Mouse (Mus musculus): ENCODE measurements around the gene Atg4a-ps. TPM values are rescaled to one million over a fixed set of nuclear protein-coding genes. Genes with fewer than 3 reads are reported as not detected.

Gene Atg4a-ps
- total RNA-seq, 2 experiments from 2014 or later: 0.18 to 1.2 TPM

DNA sequence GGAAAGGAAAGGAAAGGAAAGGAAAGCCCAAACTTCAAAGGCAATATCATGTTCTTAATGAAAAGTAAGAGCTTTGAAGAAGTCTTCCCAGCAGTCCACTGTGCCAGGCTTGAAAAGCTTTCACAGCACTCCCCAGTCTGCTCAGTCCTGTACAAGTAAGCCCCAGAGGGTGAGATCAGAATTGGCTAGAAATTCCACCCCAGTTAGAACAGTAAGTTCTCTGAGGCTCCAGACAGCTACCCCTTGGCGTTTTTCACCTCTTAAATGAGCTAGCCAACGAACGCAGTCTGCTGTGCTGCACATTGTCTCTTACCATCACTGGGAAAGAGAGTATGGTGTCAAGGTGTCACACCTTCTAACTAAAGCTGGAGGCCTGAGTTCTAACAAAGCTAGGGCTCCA lies 18.2 kb downstream of the Atg4a-ps start:
- DNase-seq (ENCODE audit: low spot score in 2 of 2): no peak

DNA sequence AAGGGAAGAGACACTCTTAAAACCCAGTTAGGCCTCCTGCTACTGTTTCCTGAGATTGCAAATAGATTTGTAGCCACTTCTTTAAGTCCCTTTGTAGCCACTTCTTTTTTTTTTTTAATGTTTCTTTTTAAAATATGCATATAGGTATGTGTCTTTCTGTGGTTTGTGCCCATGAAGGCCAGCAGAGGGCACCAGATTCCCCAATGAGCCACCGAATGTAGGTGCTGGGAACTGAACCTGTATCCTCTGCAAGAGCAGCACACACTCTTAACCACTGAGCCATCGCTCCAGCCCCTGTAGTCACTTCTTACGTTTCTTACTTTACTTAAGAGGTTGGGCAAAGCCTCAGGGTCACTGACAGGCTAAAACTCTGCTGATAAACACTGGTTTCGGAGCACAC lies 19.4 kb downstream of the Atg4a-ps start:
- no peak for DNase-seq (ENCODE audit: low spot score in 2 of 2)

DNA sequence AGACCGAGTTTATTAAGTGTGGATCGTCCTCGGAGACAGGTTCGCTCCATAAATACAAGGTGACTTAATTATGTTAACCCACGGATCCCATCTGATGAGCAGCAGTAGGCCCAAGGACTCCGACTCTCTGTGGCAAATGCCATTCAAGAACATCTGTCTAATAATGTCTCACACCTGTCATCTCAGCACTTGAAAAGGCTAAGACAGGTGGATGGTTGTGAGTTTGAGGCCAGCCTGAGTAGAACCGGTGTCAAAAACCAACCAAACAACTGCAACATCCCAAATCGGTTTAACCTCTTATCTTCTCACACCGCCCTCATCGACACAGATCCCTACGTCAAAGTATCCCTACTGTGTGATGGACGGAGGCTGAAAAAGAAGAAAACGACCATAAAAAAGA lies 20.7 kb downstream of the Atg4a-ps start:
- DNase-seq (ENCODE audit: low spot score in 2 of 2): no peak

DNA sequence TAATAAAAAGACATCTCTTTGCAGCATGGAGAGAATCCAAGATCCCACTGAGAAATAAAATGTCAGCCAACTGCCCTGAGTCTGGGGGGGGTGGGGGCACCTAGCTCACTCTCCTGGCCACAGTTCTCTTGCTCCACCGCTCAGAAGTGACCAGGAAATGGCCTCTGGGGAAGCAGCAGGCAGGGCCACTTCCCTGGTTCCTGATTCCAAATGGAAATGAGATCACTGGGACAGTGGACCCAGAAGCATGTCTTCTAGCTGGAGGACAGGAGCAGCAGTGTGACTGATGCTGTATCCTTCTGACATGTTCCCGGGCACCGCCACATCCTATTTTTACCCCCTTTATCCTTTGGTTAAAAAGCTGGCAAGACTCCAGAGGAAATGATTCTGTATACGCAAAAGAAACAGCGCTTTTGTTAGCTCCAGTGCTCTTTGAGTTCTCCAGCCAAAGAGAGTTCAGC lies 21.2 kb downstream of the Atg4a-ps start:
- no peak for DNase-seq (ENCODE audit: low spot score in 2 of 2)

DNA sequence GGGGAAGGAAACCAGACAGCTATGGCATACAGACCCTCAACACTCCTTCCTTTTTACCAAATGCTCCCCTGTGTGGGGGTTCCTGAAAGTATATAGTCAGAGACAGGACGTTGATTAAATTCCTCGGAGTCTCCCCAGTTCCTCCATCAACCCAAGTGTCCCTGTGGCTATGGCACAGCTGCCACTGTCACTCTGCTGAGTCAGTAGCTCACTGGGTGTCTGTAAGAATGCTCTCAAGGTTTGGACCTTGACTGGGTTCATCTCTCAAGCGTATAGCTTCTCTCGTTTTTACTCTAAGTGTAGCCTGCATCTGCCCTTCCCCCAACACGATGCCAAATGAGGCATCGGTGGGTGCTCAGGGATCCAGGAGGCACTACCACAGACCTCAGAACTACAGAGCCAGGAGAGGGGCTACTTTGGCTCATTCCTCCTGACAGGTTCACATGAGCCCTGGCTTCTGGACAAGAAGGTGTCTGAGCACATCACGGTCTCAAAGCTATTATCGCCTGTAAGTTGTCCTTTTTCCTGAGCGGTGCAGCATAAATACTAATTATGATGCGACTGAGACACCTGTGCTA lies 21.9 kb downstream of the Atg4a-ps start:
- no peak for DNase-seq (ENCODE audit: low spot score in 2 of 2)

DNA sequence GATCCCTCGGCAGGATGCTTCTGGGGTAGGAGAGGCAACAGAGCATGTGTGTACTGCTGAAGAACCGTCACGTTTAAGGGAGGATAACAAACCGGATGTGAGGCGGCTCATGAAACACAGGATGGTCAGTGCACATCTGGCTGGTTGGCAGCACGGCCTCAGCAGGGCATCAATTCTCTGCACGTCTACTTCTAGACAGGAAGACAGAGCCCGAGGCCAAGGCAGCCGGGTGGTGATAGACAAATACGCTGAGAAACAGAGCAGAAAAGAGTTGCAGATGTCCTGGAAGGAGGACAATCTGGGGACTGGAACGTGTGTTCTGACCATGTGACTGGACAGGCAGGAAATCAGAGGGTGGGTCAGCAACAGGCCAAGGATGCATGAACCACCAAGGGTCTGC lies 25.8 kb downstream of the Atg4a-ps start:
- no peak for DNase-seq (ENCODE audit: low spot score in 2 of 2)

DNA sequence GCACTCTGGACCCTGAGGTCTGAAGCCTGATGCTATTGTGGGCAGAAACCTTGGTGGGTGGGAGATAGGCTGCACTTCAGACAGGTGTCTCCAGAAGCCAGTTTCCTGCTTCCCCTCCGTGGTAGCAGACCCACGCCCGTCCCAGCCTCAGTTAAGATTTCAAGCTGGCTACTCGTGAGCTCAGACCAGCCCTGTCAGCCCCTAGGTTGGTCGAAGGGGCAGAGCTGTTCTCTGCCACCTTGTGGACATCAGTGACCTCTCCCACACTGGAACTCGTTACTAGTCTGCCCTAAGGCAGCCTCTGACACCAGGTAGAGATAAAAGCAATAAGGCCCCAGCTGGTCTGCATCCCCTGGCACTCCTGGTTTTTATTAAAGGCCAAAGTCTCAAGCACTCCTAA lies 28.9 kb downstream of the Atg4a-ps start:
- DNase-seq (ENCODE audit: low spot score in 2 of 2): no peak

DNA sequence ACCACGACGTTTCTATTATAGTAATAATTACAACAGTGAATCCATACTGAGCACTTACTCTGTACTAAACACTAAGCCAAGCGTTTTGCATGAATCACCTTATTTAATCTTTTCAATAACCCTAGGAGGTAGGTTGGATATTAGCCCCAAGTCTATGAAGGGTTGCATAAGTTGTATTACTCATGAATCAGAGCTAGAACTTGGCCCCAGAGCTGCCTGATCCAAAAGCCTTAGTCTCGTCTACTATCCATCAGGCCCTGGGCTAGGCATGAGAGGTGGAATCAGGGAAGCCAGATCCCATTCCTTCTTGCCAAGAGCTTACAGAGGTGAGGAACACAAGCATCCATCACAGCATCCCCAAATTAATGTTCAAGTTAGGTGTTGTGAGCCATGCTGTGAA lies 30.2 kb downstream of the Atg4a-ps start:
- no peak for DNase-seq (ENCODE audit: low spot score in 2 of 2)

DNA sequence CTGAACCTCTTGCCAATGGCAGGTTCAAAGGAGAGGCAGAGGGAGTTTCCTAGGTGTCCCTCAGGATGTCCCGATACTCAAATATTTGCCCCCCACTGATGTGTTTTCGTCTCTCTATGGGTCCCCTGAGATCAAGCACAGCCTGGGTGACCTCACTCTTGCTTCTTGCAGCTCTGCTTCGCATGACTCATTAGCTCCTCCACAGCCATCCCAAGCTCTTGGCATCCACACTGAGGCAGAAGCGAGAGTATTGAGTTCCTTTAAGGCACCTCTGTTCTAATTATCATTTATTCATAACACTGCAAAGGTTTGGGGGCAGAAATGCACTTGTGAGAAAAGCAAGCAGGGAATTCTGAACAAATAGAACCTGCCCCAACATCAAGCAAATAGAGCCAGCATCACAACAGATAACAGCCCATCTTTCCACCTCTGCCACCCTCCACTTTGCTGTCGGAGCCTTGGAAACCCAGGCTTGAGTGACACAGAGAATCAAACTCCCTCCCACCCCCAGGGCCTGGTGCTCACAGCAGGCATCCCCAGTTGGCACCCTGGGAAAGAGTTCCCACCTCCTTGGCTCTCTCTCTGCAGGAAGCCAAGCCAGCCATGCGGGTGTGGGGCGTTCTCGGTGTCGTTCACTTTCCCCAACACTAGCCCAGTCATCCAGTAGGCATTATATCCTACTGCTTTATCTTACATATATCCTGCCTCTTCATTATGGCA lies 33.1 kb downstream of the Atg4a-ps start:
- peak; percentile 70 to 80 for DNase-seq (ENCODE audit: low spot score in 2 of 2)

DNA sequence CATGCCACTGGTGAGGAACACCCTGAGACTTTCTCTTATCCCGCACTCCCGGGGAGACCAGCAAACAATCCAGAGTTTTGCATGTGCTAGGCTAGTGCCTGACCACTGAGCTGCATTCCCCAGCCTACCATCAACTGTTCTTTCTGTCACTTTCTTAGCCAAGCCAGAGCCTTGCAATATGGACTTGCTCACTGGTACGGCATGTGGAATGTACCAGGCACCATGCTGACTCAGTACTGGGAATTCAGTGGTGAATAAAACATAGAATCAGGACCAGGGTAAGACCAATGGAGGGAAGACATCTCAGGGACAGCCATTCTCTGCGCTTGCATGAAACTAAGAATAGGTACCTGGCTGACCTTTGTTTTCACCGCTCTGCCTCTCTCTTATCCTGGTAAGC lies 35.6 kb downstream of the Atg4a-ps start:
- DNase-seq (ENCODE audit: low spot score in 2 of 2): no peak

DNA sequence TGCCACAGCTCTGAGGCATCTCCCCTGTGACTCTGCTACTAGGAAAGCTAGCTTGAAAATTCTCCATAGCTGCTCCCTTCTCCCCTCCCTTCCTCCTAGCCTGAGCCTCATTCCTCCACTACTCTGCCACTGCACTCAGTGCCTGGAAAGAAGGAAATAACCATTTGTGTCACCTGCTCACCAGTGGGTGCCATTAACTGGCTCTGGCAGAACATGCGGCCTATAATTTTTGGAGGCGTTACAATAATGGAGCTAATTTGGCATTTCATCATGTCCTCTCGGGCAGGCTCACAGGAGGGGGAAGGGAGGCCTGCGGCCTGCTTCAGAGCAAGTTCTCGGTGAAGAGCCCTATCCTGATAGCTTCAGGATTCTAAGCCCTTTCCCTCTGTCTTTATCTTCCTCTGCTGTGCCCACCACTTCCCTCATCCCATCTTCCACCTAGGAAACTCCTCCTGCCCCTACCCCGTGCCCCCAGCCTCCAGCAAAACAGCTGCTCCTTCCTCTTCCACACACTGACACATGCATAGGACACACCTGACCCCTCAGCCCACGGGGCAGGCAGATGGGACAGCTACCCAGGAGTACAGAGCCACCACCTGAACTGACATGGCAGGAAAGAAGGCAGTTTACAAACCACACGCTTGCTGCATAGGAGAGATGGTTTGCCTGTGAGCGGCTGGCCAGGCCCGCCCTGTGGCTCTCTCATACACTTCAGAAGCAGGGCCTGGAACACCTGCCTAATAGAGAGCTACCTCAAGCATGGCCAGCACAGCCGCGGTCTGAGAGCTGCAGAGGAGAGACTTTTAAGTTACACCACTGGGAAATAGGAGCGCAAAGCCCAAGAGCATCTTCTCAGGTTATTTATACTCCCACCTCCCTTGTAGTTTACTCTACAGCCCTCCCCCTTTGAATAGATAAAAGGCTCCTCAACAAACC lies 38.9 kb downstream of the Atg4a-ps start:
- DNase-seq (ENCODE audit: low spot score in 2 of 2): peak; percentile 18 to 23

DNA sequence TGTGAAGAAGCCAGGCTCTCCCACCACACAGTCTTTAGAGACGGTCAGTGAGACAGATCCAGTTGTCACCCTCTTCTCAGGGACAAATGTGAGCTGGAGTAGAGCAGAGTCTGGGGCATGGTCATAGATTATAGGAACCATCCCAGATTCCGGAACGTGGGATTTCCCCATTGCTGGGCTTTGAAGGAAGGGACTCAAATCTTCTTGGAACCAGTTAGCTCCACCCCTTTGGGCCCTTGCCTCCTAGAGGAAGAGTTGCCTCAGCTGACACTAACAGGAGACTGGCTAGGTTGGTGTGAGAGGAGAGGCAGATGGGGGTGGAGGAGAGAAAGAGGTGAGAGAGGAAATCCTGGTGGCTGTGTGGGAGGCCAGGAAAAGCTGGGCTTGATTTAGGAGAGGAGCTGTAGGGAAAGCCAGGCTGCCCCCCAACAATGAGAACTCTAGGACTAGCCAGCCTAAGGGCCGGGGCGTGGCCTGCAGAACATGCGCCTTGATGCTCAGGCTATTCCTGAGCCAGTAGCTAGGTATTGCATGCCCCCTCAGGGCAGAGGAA lies 39.7 kb downstream of the Atg4a-ps start:
- no peak for DNase-seq (ENCODE audit: low spot score in 2 of 2)

DNA sequence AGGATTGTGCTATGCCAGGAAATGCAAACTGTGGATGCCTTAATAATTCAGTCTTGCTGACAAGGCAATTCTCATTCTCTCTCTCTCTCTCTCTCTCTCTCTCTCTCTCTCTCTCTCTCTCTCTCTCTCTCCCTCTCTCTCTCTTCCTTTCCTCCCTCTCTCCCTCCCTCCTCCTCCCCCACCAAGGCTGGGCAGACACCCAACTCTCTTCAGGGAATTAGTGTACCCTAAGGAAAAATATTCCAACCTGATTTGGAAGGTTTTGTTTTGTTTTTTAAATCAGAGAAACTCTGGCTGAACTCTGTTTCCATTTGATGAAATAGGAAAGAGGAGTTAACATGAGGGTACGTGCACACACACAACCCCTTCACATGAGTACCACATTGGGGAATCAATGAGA lies 44.3 kb downstream of the Atg4a-ps start:
- no peak for DNase-seq (ENCODE audit: low spot score in 2 of 2)

DNA sequence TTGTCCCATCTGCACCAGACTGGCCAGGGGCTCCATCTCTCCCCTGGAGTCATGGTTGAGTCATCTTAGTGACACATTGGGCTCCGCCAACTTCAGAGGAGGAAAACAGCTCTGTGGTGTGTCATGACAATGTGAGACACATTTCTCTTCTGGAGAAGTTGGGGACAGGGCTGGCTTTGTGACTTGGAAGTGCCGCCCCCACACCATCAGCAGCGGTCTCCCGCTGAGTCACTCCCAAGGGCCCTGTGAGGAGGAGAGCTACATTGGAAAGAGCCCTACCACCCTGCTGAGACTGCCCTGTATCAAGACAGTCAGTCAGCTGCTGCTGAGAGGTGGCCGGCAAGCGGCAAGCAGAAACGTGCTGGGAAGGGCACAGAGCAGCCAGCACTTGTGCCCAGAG lies 44.9 kb downstream of the Atg4a-ps start:
- peak; percentile 6 to 30 for DNase-seq (ENCODE audit: low spot score in 2 of 2)

DNA sequence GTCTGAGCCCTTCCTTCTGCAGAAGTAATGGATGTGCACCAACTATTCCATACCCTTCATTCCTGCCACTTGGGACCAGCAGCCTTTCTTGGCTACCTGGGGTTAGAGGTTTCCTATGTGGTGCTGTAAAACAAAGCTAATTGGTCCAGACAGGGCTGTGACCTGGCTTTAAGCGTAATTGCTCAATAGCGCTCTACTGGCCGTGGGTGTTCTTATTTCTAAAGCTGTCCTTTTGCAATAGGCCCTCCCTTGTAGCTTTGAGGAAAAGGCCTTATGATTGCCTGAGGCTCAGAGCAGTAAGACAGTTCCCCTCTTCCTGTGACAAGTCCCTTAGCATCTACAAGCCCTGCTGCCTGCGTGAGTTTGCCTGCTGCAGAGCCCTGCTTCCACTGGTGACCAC lies 48.3 kb downstream of the Atg4a-ps start:
- no peak for DNase-seq (ENCODE audit: low spot score in 2 of 2)

DNA sequence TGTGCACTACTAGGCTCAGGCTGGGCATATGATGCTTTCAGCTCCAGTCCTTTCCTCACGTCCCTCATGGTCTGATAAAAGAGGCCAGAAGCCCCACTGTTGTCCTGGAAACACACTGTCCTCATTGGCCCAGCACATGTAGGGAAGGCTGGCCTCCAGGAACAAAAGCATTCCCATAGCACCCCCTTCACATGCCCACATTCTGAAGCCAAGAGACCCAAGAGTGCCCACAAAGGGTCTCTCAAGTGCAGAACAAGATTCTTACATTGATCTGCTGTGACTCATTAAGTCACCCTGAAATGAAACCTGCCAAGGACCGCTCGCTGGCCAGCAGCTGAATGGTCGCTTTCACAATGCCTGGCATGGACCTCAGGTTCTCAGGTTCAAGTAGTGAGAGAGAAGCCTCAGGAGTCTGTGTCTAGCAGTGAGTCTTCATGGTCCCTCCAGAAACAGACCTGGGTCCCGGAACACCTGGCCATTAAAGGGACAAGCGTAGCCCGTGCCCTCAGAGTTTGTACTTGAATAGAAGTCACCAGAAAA lies 50.5 kb downstream of the Atg4a-ps start:
- DNase-seq (ENCODE audit: low spot score in 2 of 2): no peak

Small RNA genes lying within 50 kb of the gene (microRNA-seq; reads per million reads assigned to microRNA genes)
- 0 reads per million in 2 experiments for gene Gm25325

Other genes starting within 250 kb of the Atg4a-ps start
- gene Syt6, start 70.8 kb downstream of the Atg4a-ps start, total RNA-seq (2021): 1 to 10 TPM; 6.4 to 8.5 TPM
- gene Olfml3, start 91.9 kb upstream of the Atg4a-ps start, total RNA-seq (2021): 10 to 100 TPM; 12.0 to 14.1 TPM
- not detected for gene Gm10964, start 93.3 kb upstream of the Atg4a-ps start, total RNA-seq (2021)
- gene Hipk1, start 145.5 kb upstream of the Atg4a-ps start, total RNA-seq (2021): 100 to 1,000 TPM; 131 to 137 TPM
- 10 to 100 TPM in 1 of 2 experiments, 1 to 10 TPM in 1; 9.0 to 12.2 TPM for gene Dclre1b, start 163.4 kb upstream of the Atg4a-ps start, total RNA-seq (2021)
- 10 to 100 TPM; 11.4 to 12.6 TPM for gene Ap4b1, start 163.5 kb upstream of the Atg4a-ps start, total RNA-seq (2021)
- under 1 TPM; 0.42 to 0.79 TPM for gene Gm43064, start 163.5 kb upstream of the Atg4a-ps start, total RNA-seq (2021)
- 1 to 10 TPM; 1.1 to 1.4 TPM for gene Bcl2l15, start 186.5 kb upstream of the Atg4a-ps start, total RNA-seq (2021)
- gene Ptpn22, start 213.7 kb upstream of the Atg4a-ps start, total RNA-seq (2021): under 1 TPM; 0.68 to 0.89 TPM

All from layer of hippocampus, adult 18-20 months (tissue).